Mouse (Mus musculus) small intestine, adult 2 months (tissue): ENCODE data around the gene Apba1. TPM values are rescaled to one million over a fixed set of nuclear protein-coding genes. Genes with fewer than 3 reads are reported as not detected.

ENCODE experiments used
- H3K27ac ChIP-seq: fragments of 200-500 bp; 2 replicates; pipeline ENCODE4 v1.5.1; 2012; ENCODE audit warnings: low read depth, low read length, control low read depth, inconsistent platforms; ENCODE audit not compliant: insufficient read depth
- H3K27me3 ChIP-seq: fragments of 200-500 bp; 2 replicates; pipeline ENCODE4 v1.6.1; 2012; ENCODE audit warnings: mild to moderate bottlenecking, moderate library complexity, low read length, inconsistent platforms; ENCODE audit not compliant: control insufficient read depth, insufficient read depth
- H3K36me3 ChIP-seq: fragments of 200-500 bp; 2 replicates; pipeline ENCODE4 v1.6.1; 2012; ENCODE audit warnings: mild to moderate bottlenecking, low read length, control low read depth, inconsistent platforms; ENCODE audit not compliant: control insufficient read depth, insufficient read depth
- H3K4me1 ChIP-seq: fragments of 200-500 bp; 2 replicates; pipeline ENCODE4 v1.6.1; 2012; ENCODE audit warnings: low read length, inconsistent platforms, mixed read lengths; ENCODE audit not compliant: control insufficient read depth, insufficient read depth, insufficient read length
- H3K4me3 ChIP-seq: fragments of 200-500 bp; 2 replicates; pipeline ENCODE4 v1.5.1; 2012; ENCODE audit warnings: low read depth, mild to moderate bottlenecking, control low read depth, inconsistent platforms, low read length, moderate library complexity
- CTCF ChIP-seq: fragments of 200-500 bp; IDR thresholded peaks from 2 replicates; pipeline ENCODE4 v1.5.1; 2012; ENCODE audit warnings: low read depth, mild to moderate bottlenecking, control low read depth, inconsistent platforms, low read length, moderate library complexity, mixed read lengths; ENCODE audit not compliant: insufficient replicate concordance, insufficient read length; ENCODE audit errors: extremely low read depth
- POLR2A ChIP-seq: fragments of 200-500 bp; IDR thresholded peaks from 2 replicates; pipeline ENCODE4 v1.6.1; 2012; ENCODE audit warnings: low read depth, mild to moderate bottlenecking, control low read depth, inconsistent platforms, low read length, moderate library complexity
- WGBS: fragments of 180-500 bp; shearing (Covaris S2); methylation state at CpG from one replicate; pipeline ENCODE4 v1.1.7; 2018; 5-methylcytosine and 5-hydroxymethylcytosine counted together
- polyA plus RNA-seq: library from polyadenylated mRNA; depleted of rRNA; stranded (reverse); fragments of >200 nt; gene quantifications from 2 replicates; pipeline ENCODE4 v1.2.3, GENCODE M21; 2012; rRNA removed

Gene Apba1
- polyA plus RNA-seq, result 1.1 and 2.0 TPM in 2 replicates

DNA sequence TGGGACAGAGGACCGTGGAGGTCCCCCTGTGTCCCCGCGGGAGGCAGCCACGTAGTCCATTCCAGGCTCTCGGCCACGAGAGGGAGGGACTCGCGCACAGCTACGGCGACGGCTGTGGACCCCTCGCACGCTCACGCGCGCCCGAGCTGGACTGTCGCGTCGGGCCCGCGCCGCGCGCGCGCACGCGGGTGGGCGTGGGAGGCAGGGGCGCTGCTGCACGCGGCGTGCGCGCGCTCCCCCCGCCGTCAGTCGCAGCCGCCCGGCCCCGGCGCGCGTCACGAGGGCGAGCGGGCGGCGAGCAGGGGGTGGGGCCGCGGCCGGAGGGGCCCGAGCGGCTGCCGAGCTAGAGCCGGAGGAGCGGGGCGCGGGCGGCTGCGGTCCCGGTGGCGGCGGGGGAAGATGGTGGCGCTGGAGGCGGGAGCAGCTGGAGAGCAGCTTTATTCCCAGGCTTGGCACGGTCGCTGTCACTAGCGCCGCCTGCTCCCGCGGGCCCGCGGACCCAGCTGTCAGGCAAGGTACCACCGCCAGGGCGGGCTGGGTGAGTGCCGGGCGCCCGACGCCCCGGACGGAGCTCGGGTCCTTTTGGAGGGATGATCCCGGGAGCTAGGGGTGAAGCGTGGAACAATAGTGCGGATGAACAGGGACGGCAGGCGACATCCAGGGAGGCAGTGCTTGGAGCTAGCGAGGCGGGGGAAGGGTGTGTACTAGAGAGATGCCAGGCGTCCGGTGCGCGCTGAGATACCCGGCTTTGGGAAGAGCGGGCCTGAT is at the start of gene Apba1:
Gene Apba1, plus strand, starts transcription at position 334 of the 768 bp plus-strand sequence.
- WGBS, result under 1% methylated on average over 94 of the region's 98 CpGs
- no peak for TF ChIP-seq CTCF
- TF ChIP-seq POLR2A, result no peak

DNA sequence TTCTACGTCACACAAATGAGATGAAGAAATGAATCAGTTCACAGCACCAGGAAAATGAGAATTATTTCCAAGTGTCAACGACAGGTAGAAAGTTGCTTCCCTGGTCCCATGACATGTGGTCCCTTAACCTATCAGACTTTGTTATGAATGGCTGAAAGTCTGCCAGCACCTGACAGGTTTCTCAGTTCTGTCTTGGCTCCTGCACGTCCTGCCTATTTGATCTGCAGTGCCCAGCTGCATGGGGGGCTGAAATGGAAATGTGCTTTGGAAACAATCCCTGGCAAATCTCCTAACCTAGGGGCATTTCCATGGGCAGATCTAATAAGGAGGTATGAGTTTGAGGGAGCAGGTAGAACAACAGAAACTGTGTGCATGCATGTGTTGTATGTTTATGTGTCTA is 12.2 kb upstream of the Apba1 start:
- Histone ChIP-seq H3K27me3 (no peaks in the 10 kb centered on the region), H3K4me3 (no peak overlapping the region), H3K36me3 (no peaks in the 10 kb centered on the region), H3K4me1 (no peaks in the 10 kb centered on the region), H3K27ac (no peak overlapping the region)
- 58% methylated on average over 3 of the region's 3 CpGs for WGBS
- TF ChIP-seq CTCF, result no peak
- no peak for TF ChIP-seq POLR2A

More for the DNA sequence above, at the start of gene Apba1:
- Histone ChIP-seq H3K4me1 (no peaks in the 10 kb centered on the region; the same call in 1 of the 2 replicates), H3K4me3 (peak within 1 kb of the TSS; percentile 85), H3K27ac (peak within 1 kb of the TSS; percentile 50), H3K27me3 (peaks cover 13% of the 10 kb centered on the region), H3K36me3 (no peaks in the 10 kb centered on the region)

GRCm38 (mm10) chr19:23757011-23757410 is 1.7 kb upstream of the Apba1 start:
- 7% methylated on average over 7 of the region's 7 CpGs for WGBS
- Histone ChIP-seq H3K27me3 (peaks cover 13% of the 10 kb centered on the region), H3K4me1 (no peaks in the 10 kb centered on the region; the same call in 1 of the 2 replicates), H3K36me3 (no peaks in the 10 kb centered on the region), H3K4me3 (no peak overlapping the region), H3K27ac (no peak overlapping the region)
- TF ChIP-seq CTCF (no peak), POLR2A (no peak)

GRCm38 (mm10) chr19:23757961-23758553 is 630 bp upstream of the Apba1 start:
- peak overlapping the region; percentile 50 for H3K27ac ChIP-seq

DNA sequence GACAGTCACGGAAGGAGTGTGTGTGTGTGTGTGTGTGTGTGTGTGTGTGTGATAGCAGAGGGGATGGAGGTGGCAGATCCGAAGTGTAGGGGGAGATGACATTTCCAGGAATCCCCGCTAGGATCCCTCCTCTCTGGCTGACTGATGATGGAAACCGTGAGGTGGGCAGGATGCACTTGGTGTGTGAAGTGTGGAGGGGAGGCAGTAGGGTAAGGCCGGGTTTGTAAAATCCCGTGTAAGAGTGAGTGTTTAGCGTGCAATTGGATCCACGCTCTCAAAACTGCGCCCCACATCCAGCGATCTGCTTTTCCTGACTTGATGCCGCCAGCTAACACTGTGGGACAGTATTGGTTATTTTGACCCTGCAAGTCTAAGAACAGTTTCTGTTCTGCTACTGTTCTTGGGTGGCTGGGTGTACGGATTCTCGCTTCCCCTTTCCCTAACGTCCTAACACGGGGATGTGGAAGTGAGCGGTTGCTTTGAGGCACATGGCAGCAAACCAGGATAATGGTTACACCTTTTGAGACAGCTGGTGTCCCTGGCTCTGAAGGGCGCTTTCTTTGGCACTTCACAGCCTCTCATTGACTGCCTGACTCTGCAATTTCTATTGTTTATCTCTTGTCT is 747 bp downstream of the Apba1 start:
- Histone ChIP-seq H3K27ac (peak overlapping the region; percentile 36; the same call in 1 of the 2 replicates), H3K27me3 (peaks cover 13% of the 10 kb centered on the region), H3K36me3 (no peaks in the 10 kb centered on the region), H3K4me1 (no peaks in the 10 kb centered on the region; the same call in 1 of the 2 replicates), H3K4me3 (peak overlapping the region; percentile 85)
- TF ChIP-seq CTCF, result no peak
- TF ChIP-seq POLR2A, result no peak
- WGBS, result 4% methylated on average over 17 of the region's 17 CpGs

More at GRCm38 (mm10) chr19:23757961-23758553, 630 bp upstream of the Apba1 start:
- peaks cover 13% of the 10 kb centered on the region for H3K27me3 ChIP-seq
- H3K4me3 ChIP-seq, result peak overlapping the region; percentile 85
- peak; percentile 97 for TF ChIP-seq CTCF
- no peak for TF ChIP-seq POLR2A
- no peaks in the 10 kb centered on the region for H3K36me3 ChIP-seq
- WGBS, result 1% methylated on average over 40 of the region's 40 CpGs
- no peaks in the 10 kb centered on the region; the same call in 1 of the 2 replicates for H3K4me1 ChIP-seq

DNA sequence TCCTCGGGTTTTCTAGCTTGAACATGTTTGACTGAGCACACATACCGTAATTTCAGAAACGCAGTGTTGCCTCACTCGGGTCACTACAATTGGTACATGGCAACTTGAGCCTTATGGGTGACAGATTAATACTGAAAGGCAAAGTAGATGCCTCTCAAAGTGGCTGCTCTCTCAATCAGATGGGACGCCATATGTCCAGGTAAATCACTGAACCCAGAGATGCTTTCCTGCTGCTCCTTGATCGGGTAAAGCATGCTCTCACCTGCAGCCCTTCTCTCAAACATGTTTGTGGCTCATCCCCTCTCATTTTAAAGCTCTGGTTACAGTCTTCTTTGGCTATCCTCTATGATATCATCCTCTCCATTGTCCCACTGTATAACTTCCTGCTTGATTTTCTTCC is 4.7 kb downstream of the Apba1 start:
- H3K36me3 ChIP-seq, result no peaks in the 10 kb centered on the region
- TF ChIP-seq CTCF (no peak), POLR2A (no peak)
- H3K4me1 ChIP-seq, result no peaks in the 10 kb centered on the region; the same call in 1 of the 2 replicates
- H3K27me3 ChIP-seq, result peaks cover 13% of the 10 kb centered on the region
- H3K4me3 ChIP-seq, result no peak overlapping the region
- no peak overlapping the region for H3K27ac ChIP-seq
- WGBS, result 82% methylated on average over 6 of the region's 6 CpGs
